Mouse (Mus musculus): ENCODE measurements around the gene Pde4b.
A peak's percentile ranks its signal among the peaks of the same experiment; 100 is the strongest.

The Pde4b gene

DNA sequence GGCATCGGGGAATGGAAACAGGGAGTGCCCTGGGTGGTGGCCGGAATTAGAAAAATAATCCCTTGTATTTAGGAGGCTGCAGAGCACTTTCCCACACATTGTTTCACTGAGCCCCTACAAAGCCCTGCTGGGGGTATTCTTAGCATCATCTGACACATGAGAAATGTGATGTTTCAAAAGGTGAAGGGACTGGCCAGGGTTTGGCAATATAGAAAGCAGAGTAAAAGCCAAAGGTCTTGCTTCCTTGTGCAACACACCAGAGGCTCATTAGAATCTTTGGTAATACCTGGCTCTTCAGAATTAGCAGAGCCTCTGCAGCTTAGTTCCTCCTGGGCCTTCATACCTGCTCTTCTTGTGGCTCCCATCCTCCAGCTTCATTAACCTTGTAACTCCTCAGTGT is 451.4 kb downstream of the Pde4b start:
- no peak for DNase-seq (ENCODE audit: low read depth, low spot score)

GRCm38 (mm10) chr4:102539598-102540180 is 452.3 kb downstream of the Pde4b start:
- DNase-seq (ENCODE audit: low read depth, low spot score) = no peak

- no peak for DNase-seq (ENCODE audit: low read depth, low spot score)
These were observed 455.6 kb downstream of the Pde4b start for GRCm38 (mm10) chr4:102542976-102543375.

DNA sequence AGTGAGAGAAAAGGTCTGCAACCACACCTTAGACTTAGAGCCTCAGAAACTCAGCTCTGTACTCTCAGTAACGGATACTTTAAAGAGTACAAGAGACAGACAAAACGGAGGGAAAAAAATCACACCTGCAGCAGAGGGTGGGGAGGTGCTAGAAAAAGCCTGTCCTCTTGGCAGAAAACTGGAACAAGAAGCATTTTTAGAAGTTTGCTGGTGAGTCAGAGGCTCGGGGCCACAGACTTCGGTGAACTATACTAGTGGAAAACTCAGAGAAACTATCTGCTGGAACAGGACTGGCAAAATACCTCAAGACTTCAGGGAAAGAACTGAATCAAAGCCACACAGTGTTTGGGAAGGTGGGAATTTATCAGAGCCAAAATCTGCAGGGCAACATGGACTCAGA is 457.9 kb downstream of the Pde4b start:
- DNase-seq (ENCODE audit: low read depth, low spot score) = no peak

DNA sequence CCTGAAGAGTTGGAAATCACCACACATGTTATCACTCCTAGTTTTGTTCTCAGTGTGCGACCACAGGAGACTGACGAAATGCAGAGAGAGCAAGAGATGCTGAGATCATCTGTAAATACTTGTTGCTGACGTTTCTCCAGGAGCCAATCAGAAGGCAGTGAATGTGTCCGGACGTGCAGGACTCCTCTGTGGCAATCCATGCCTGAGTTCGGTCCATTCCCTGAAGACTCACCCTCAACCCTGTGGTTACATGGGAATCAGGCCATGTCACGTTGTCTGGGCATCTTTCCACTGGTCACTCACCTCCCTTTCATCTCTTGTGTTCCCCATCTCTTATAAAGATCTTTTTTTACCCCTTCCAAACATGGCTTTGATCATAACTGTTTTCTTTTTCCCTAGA is 468.2 kb downstream of the Pde4b start:
- no peak for DNase-seq (ENCODE audit: low read depth, low spot score)

DNA sequence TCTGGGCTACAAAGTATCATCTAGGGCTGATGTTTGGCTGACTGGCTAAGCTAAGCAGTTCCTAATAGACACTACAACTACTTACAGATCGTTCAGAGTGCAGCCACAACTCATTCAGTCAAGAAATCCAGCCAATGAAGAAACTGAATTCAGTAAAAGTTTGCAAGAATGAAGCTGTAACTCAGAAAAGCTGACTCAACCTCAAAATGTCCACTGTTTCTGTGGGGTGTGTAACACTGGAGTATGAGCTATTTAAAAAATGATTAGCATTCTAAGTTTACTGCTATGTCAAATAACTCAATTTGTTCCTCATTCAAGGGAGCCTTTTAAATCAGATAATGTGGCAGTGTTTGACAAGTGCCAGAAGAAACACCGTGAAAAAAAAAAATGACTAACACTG is 469.7 kb downstream of the Pde4b start:
- no peak for DNase-seq (ENCODE audit: low read depth, low spot score)

DNA sequence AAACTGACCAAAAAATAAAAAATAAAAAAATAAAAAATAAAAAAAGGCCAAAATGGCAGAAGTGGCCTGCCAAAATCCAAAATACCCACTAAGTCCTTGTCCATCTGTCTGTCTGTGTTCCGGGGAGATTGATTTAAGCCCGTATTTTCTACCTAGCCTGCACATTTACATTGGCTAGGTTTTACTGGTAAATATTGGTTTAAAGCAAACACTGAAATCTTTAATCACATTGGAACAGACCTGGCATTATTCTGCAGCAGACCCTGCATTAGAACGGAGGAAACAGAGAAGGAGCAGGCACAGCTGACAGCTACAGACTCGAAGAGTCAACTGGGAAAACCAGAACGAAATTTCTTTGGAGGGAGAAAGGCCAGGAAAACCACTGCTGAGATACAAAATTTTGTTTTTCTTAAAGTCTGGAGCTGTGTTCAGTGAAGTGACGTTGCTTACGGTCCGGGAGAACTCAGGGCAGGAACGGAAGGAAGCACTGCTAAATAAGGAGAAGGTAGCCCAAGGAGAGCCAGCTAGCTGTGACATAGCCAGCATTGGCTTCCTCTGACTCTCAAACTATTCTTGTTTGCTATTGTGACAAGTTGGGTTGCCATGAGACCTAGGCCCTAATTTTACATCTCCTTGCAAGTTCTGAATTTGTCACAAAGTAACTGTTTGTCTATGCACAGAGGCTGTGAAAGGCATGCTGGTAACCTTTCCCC is 470.3 kb downstream of the Pde4b start:
- DNase-seq (ENCODE audit: low read depth, low spot score) = no peak

DNA sequence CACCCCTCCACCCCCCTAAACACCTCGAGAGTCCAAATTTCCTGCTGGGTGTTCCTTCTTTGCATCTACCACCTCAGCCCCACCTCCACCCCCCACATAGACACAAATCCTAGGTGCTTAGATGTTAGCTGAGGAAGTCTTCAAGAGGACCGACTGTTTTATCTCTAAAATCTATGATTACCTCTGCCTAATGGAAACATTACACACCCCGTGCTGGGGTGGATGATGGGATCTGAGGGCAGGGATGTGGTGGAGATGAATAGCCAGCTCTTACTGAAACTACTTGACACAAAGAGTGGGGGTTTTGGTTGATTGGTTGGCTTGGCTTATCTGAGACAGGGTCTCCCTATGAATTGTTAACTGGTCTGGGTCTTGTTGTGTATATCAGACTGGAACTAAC is 471.0 kb downstream of the Pde4b start:
- no peak for DNase-seq (ENCODE audit: low read depth, low spot score)

- DNase-seq (ENCODE audit: low read depth, low spot score) = no peak
These were observed 473.4 kb downstream of the Pde4b start for GRCm38 (mm10) chr4:102560676-102561280.

DNA sequence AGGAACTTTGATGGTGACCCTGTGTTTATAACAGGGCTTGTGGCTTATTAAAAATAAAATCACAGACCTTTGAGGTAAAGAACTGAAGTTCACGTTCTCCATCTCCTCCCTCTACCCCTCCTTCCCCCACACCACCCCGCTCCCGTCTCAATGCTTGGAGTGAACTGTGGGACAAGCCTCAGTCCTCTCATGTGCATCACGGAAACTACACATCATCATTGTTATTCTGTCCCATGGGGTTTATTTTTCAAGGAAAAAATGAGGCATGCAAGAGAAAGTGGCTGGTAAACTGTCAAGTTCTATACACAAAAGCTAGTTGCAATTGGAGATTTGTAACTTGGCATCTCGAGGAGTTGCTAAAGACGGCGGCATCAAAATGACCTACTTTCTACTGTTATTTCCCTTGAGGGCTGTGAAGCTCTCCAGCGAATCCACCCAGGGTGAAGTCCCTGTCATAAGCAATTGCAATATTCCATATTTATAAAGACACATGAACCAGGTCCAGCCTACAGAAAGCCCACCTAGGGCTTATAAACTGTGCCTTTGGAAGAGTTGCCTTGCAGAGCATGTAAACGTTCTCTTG is 476.0 kb downstream of the Pde4b start:
- DNase-seq (ENCODE audit: low read depth, low spot score) = no peak

- no peak for DNase-seq (ENCODE audit: low read depth, low spot score)
These were observed 476.9 kb downstream of the Pde4b start for GRCm38 (mm10) chr4:102564286-102564685.

- DNase-seq (ENCODE audit: low read depth, low spot score) = no peak
These were observed 479.1 kb downstream of the Pde4b start for GRCm38 (mm10) chr4:102566421-102566820.

- DNase-seq (ENCODE audit: low read depth, low spot score) = no peak
These were observed 479.8 kb downstream of the Pde4b start for GRCm38 (mm10) chr4:102567111-102567510.

DNA sequence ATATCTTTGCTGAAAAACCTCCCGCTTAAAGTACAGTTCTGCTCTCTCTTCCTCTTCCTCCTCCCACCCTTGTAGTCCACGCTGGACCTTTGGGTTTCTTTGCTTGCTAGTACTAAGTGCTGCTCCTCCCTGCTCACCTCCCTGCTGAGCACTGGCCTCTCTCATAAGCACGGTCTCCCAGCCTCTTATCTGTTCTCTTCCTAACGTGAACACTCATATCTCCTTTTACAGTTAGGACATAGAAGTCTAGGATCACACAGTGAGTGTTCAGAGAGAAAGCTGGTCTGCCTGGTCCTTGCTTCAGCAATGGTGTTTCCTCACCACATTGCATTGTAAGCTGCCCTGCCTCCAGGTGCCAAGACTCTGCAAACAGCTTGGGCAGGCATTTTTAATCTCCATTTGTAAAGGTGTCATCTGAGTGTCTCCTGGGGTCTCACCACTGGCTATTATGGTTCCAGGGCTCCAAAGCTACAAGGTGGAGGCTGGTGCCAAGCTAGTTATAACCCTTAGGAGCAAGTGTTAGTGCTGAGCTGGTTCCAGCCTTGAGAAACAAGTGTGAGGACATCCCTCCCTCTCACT is 480.4 kb downstream of the Pde4b start:
- no peak for DNase-seq (ENCODE audit: low read depth, low spot score)

GRCm38 (mm10) chr4:102568591-102568990 is 481.2 kb downstream of the Pde4b start:
- DNase-seq (ENCODE audit: low read depth, low spot score) = no peak

- no peak for DNase-seq (ENCODE audit: low read depth, low spot score)
These were observed 481.8 kb downstream of the Pde4b start for GRCm38 (mm10) chr4:102569101-102569583.

DNA sequence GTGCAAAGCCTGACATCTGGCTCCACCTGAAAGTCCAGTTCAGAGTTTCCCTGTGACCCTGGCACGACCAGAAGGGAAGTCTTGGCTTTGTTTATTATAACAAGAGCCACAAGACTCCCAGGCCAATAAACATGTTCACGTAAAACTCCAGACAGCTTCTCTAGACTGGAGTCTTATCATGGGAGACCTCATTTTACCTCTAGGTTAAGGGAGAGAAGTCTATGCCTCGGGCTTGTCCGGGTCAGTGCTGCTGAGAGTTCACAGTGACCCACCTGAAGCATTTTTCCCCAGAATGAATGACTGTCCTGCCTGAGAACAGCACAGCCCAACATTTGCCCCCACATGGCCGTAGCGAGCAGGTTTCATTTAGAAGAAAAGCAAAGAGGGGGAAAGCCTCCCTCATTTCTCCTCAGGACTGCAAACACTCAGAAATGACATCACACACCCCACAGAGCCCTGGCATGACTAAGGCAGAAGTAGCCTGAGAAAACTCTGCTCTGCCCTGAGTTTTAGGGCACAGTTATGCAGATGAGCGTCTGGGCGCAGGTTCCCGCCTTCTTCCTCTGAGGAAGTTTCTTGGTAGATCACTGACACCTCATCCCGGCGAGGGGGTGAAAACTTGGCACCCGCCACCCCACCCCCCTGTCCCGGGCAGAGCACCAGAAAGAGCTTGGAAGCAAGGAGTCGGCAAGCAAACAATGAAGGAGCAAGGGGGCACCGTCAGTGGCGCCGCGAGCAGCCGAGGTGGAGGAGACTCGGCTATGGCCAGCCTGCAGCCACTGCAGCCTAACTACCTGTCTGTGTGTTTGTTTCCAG is 482.8 kb downstream of the Pde4b start:
- peak; percentile 69 for DNase-seq (ENCODE audit: low read depth, low spot score)

DNA sequence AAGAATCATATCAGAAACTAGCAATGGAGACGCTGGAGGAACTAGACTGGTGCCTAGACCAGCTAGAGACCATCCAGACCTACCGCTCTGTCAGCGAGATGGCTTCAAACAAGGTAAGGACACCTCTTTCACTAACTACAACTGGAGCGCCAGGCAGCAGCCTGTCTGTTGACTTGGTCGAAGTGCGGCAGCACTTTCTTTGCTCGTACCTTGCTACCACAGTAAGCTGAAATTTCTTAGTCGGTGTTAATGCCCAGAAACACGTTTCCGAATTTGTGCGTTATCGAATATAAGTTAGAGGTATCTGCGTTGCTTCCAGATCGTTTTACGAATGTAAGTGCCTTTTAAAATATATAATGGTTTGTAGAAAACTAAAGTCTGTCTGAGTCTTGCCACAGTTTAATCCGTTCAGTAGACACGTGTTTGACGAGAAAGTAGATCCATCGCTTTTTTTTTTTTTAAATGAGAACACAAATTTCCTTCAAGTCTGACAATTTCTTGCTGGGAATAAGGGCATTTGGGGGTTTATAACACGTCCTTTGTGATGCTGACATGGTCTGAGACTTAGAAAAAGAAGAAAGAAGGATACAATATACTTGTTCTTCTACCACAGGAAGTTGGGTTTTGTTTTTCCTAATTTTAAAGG is 483.5 kb downstream of the Pde4b start:
- no peak for DNase-seq (ENCODE audit: low read depth, low spot score)

DNA sequence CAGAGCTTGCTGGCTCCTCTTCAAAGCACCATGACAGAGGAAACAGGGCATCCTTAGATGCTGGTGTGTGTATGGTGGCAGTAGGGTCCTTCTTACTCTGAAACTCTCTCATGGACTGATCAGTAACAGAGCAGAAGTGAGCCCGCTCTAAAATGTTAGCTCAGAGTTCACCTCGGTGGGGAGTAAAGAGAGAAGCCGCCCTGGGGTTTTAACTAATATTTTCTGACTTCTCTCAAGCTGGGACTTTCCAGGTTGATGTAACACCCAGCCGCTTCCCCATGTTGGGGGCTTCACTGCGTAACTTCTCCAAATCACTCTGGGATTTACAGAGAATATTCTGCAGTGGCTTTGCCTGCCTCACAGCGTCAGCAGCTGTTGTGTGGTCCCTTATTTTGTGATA is 484.7 kb downstream of the Pde4b start:
- DNase-seq (ENCODE audit: low read depth, low spot score) = no peak

DNA sequence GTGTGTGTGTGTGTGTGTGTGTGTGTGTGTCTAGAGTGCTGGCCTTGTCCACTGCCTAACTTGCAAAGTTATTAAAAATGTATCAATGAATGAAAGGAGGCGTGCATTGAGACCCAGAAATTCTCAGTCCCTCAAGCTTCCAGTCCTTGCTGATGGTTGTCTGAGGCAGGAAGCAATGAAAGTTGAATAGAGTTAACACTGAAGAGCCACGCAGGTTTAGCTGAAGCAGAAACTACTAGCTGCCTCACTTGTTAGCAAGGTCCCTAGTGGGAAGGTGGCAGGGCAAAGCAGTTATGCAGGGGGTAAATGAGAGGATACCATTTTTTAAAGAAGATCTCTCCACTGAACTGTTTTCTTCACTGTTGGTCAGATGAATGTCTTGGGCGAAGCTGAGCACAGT is 485.2 kb downstream of the Pde4b start:
- DNase-seq (ENCODE audit: low read depth, low spot score) = no peak

- no peak for DNase-seq (ENCODE audit: low read depth, low spot score)
These were observed 486.0 kb downstream of the Pde4b start for GRCm38 (mm10) chr4:102573361-102573781.

Data from forelimb bud, embryonic 11.5 days (tissue).